Mouse (Mus musculus) limb, embryonic 12.5 days (tissue): Measurements from ENCODE around the gene Cdkal1. TPM values are rescaled to one million over a fixed set of nuclear protein-coding genes. Genes with fewer than 3 reads are reported as not detected.

ENCODE experiments used
- ATAC-seq: fragments of 200-750 bp; cut with Nextera tagmentation; 2 replicates; pipeline ENCODE4 v1.8.0; 2017; ENCODE audit warnings: low read depth, moderate TSS enrichment; ENCODE audit not compliant: insufficient number of reproducible peaks, insufficient read depth, low FRiP score, low TSS enrichment
- H3K27ac ChIP-seq: fragments of 300-500 bp; sonication (generic); 2 replicates; pipeline ENCODE4 v1.5.1; 2016; ENCODE audit warnings: mild to moderate bottlenecking, moderate library complexity
- H3K27me3 ChIP-seq: fragments of 300-500 bp; sonication (generic); 2 replicates; pipeline ENCODE4 v1.6.1; 2016; ENCODE audit warnings: mild to moderate bottlenecking, moderate library complexity
- H3K36me3 ChIP-seq: fragments of 300-500 bp; sonication (generic); 2 replicates; pipeline ENCODE4 v1.6.1; 2016; ENCODE audit warnings: mild to moderate bottlenecking, moderate library complexity
- H3K4me1 ChIP-seq: fragments of 300-500 bp; sonication (generic); replicated peaks from 2 replicates; pipeline ENCODE4 v1.6.1; 2016
- H3K4me2 ChIP-seq: fragments of 300-500 bp; sonication (generic); 2 replicates; pipeline ENCODE4 v1.6.1; 2016; ENCODE audit warnings: mild to moderate bottlenecking, moderate library complexity
- H3K4me3 ChIP-seq: fragments of 300-500 bp; sonication (generic); replicated peaks from 2 replicates; pipeline ENCODE4 v1.5.1; 2016; ENCODE audit warnings: mild to moderate bottlenecking
- H3K9ac ChIP-seq: fragments of 300-500 bp; sonication (generic); replicated peaks from 2 replicates; pipeline ENCODE4 v1.6.1; 2016; ENCODE audit warnings: mild to moderate bottlenecking, moderate library complexity
- H3K9me3 ChIP-seq: fragments of 300-500 bp; sonication (generic); 2 replicates; pipeline ENCODE4 v1.6.1; 2016; ENCODE audit warnings: mild to moderate bottlenecking, moderate library complexity
- WGBS: fragments of 180-500 bp; shearing (Covaris S2); methylation state at CpG from one replicate; pipeline ENCODE4 v1.1.7; 2016; 5-methylcytosine and 5-hydroxymethylcytosine counted together
- polyA plus RNA-seq: library from polyadenylated mRNA; unstranded; fragments of >200 nt; fragmentation: Nextera tagmentation; extraction: Ambion mirVana; gene quantifications from 2 replicates; pipeline ENCODE4 v1.2.1, GENCODE M21; 2016

The Cdkal1 gene
- polyA plus RNA-seq, 1 experiment from 2014 or later = 42.4 TPM

DNA sequence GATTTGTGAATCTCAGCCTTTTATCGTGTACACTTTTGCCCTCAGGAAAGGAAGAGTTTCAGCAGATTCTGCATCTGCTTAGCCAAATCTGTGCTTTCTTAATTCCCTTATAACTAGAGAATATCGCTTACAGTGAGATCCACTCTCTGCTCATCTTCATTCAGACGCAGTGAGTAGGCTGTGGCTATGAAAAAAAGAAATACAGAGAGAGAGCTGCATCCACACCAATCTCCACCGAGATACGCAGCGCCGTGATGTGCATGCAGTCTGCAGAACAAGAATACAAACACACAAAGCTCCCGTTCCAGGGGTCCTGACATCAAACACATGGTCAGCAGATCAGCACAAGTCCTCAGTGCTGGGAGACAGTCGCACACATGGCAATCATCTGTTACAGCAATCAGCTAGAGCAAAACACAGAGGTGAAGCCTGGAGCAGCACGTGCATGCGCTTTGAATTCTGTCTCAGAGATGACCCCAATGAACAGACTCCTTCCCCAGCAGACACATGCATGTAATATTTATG lies 199.6 kb downstream of the Cdkal1 start:
- ATAC-seq = no peak
- Histone ChIP-seq H3K9me3 (no peaks in the 10 kb centered on the region), H3K4me2 (no peak overlapping the region), H3K4me1 (0 out of 2 replicates have a peak, but pooled peaks cover 5% of the 10 kb centered on the region), H3K36me3 (no peaks in the 10 kb centered on the region), H3K4me3 (no peak overlapping the region), H3K27ac (no peak overlapping the region), H3K9ac (no peak overlapping the region), H3K27me3 (no peaks in the 10 kb centered on the region)
- 63% methylated on average over 11 of the region's 11 CpGs for WGBS

DNA sequence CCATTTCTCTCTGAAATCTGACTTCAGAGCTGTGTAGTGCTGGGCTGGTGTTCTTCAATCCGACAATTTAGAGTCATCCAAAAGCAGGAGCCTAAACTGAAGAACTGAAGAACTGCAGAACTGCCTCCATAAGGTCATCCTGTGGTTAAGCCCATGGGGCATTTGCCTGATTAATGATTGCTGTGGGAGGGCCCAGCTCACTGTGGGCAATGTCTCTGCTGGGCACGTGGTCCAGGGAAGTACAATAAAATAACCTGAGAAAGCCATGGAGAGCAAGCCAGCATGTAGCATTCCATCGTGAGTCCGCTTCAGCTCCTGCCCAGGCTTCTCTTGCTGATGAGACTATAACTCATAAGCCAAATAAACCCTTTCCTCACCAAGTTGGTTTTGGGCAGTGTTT lies 202.1 kb downstream of the Cdkal1 start:
- Histone ChIP-seq H3K9me3 (no peaks in the 10 kb centered on the region), H3K4me3 (no peak overlapping the region), H3K27me3 (no peaks in the 10 kb centered on the region), H3K27ac (no peak overlapping the region), H3K4me1 (0 out of 2 replicates have a peak, but pooled peaks cover 5% of the 10 kb centered on the region), H3K4me2 (no peak overlapping the region), H3K36me3 (no peaks in the 10 kb centered on the region), H3K9ac (no peak overlapping the region)
- 47% methylated on average over 4 of the region's 4 CpGs for WGBS
- ATAC-seq = no peak

DNA sequence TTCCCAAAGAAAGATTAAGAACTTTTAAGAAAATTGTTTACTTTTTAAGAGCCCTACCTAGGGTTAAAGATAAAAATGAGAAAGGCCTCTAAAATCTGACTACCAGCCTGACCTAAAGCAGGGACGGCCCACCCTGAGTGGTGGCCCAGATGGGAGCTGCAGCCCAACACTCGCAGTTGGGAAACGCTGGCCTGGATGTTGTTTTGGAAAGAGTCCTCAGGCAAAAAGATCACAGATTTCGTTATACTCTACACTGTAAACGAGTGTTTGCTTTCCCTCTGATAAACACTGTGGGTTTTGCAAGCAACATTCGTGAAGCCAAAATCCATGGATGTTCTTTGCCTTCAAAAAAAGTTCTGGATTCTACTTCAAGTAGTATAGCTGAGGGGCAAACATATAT lies 202.7 kb downstream of the Cdkal1 start:
- H3K27ac ChIP-seq = no peak overlapping the region
- 0 out of 2 replicates have a peak, but pooled peaks cover 5% of the 10 kb centered on the region for H3K4me1 ChIP-seq
- no peak for ATAC-seq
- H3K27me3 ChIP-seq = no peaks in the 10 kb centered on the region
- no peaks in the 10 kb centered on the region for H3K9me3 ChIP-seq
- H3K4me2 ChIP-seq = no peak overlapping the region
- 75% methylated on average over 6 of the region's 6 CpGs for WGBS
- no peaks in the 10 kb centered on the region for H3K36me3 ChIP-seq
- no peak overlapping the region for H3K4me3 ChIP-seq
- no peak overlapping the region for H3K9ac ChIP-seq

DNA sequence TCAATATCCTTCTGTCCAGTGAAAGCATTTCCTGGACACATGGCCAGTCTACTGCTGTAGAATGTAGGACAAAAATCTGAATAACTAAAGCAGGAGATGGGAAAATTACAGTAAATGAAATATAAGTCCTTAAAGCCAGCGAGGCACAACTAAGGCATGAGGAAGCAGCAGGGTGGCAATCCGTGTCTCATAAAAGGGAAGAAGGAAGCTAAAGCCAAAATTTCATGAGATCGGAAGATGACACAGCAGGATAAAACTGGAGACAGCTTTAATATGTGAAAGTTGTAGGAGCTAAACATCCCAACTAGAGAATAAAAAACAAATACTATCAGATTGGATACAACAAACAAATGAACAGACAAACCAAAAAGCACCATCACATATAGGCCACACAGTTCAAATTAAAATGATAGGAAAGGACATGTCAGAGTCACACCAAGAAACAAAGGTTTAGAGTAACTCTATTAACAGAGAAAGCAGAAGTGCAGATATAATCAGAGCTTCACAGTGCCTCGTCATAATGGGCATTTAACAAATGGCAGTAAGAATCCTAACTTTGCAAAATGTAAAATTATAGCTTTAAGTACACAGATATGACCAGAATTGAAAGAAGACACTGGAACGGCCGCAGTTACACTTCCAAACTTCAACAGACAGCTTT lies 204.8 kb downstream of the Cdkal1 start:
- H3K27ac ChIP-seq = no peak overlapping the region
- ATAC-seq = no peak
- H3K4me2 ChIP-seq = no peak overlapping the region
- H3K36me3 ChIP-seq = no peaks in the 10 kb centered on the region
- WGBS = 88% methylated on average over 6 of the region's 6 CpGs
- H3K9ac ChIP-seq = no peak overlapping the region
- H3K9me3 ChIP-seq = no peaks in the 10 kb centered on the region
- no peaks in the 10 kb centered on the region for H3K4me1 ChIP-seq
- H3K27me3 ChIP-seq = no peaks in the 10 kb centered on the region
- no peak overlapping the region for H3K4me3 ChIP-seq

DNA sequence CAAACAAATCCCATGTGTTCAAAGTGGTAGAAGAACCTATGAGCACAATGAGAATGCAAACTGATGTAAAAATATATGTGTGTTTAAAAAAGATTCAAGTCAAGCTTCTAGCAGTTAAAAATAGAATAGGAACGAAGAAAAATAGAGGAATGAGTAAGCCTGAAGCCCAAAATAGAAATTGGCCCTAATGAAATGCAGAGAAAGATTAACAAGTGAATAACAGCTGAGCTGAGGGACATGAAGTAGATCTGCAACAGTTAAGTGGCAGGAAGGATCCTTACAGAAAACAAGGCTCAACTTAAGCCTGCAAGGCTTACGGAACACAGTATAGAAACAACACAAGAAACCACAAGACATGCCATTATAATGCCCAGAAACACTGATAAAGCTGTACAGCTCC lies 205.9 kb downstream of the Cdkal1 start:
- H3K4me2 ChIP-seq = no peak overlapping the region
- H3K9ac ChIP-seq = no peak overlapping the region
- no peak overlapping the region for H3K4me3 ChIP-seq
- WGBS = 73% methylated on average over 2 of the region's 2 CpGs
- H3K4me1 ChIP-seq = no peaks in the 10 kb centered on the region
- H3K9me3 ChIP-seq = no peaks in the 10 kb centered on the region
- no peaks in the 10 kb centered on the region for H3K27me3 ChIP-seq
- no peak overlapping the region for H3K27ac ChIP-seq
- no peaks in the 10 kb centered on the region for H3K36me3 ChIP-seq
- ATAC-seq = no peak

DNA sequence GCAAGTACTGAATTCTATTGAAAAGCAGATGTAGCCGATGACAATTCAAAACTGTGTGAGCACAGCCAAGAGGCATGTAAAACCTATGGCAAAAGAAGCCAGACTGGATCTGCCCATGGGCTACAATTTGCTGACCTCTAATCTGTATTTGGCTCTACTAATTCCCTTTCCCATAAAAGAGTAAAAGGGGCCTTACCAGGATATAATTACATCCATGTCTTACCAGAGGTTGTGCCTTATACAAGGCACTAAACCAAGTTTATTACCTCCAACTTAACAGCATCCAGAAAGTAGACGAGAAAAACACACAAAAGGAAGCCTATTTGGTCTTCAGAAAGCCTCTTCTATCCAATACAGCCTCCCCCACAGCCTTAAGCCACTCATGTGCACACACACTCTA lies 213.2 kb downstream of the Cdkal1 start:
- H3K9ac ChIP-seq = no peak overlapping the region
- 20% methylated on average over 2 of the region's 2 CpGs for WGBS
- no peak overlapping the region for H3K4me3 ChIP-seq
- H3K27me3 ChIP-seq = no peaks in the 10 kb centered on the region
- peak; percentile 39; the same call in 1 of the 2 replicates for ATAC-seq
- no peaks in the 10 kb centered on the region for H3K9me3 ChIP-seq
- peak overlapping the region; percentile 64 for H3K27ac ChIP-seq
- H3K4me1 ChIP-seq = peaks cover 37% of the 10 kb centered on the region
- no peaks in the 10 kb centered on the region for H3K36me3 ChIP-seq
- 0 out of 2 replicates have a peak overlapping the region, but pooled peaks have one; percentile 7 for H3K4me2 ChIP-seq

DNA sequence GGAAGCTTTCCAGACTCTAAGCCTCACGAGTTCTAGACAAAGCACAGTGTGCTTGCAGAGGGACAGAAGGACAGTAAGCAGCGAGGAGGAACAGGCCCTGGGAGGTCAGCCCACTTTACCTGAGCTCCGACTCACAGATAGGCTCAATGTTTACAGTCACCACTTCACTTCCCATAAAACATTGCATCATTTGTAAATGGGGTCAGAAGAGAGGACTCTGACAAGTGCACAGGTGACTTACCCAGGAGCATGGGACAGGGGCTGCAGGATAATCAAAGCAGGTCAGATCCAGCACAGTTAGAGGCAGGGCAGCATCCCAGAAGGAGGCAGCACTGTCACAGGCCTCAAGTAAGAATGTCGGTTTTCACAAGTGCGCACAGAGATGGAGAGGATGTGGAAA lies 214.3 kb downstream of the Cdkal1 start:
- Histone ChIP-seq H3K9ac (no peak overlapping the region), H3K4me1 (peaks cover 37% of the 10 kb centered on the region), H3K4me3 (no peak overlapping the region), H3K27me3 (no peaks in the 10 kb centered on the region), H3K36me3 (no peaks in the 10 kb centered on the region), H3K27ac (peak overlapping the region; percentile 51; the same call in 1 of the 2 replicates), H3K9me3 (no peaks in the 10 kb centered on the region), H3K4me2 (no peak overlapping the region)
- ATAC-seq = no peak
- 68% methylated on average over 5 of the region's 5 CpGs for WGBS

DNA sequence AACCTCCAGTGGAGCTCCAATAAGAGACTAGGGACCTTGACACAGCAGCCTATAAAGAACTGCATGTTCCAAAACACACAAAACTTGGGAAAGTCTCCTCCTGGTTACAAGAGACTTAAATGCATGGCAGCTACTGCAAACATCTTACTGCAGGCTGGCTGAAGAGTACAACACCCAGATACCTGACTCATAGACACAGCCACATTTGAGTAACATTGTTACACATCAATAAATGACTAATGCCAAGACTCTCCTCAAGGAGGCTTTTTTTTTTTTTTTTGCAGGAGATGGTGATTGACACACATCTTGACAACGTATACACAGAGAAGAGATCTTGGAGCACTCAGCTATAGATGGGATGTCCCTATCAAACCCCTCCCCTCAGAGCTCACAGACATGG lies 215.3 kb downstream of the Cdkal1 start:
- peaks cover 37% of the 10 kb centered on the region for H3K4me1 ChIP-seq
- H3K27me3 ChIP-seq = no peaks in the 10 kb centered on the region
- H3K36me3 ChIP-seq = no peaks in the 10 kb centered on the region
- peak overlapping the region; percentile 7; the same call in 1 of the 2 replicates for H3K27ac ChIP-seq
- no peak overlapping the region for H3K4me3 ChIP-seq
- no peak for ATAC-seq
- H3K4me2 ChIP-seq = no peak overlapping the region
- WGBS = 95% methylated on average over 1 of the region's 1 CpGs
- no peaks in the 10 kb centered on the region for H3K9me3 ChIP-seq
- H3K9ac ChIP-seq = no peak overlapping the region

DNA sequence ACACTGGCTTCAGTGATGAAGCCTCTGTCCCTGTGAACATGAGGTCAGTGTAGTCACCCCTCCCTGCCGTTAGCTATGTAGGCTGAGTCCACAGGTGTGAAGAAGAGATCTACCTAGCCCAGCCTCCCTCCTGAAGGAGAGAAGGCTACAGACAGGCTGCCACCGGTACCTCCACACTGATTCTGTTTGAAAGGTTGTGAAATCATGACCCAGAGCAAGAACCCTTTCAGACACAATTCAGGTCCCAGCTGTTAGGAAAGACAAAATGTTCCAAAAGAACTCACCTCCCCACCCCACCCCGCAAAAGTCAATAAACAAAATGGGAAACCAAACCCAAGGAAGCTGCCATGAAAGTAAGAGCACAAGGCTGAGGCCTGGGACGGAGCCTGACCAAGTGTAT lies 217.2 kb downstream of the Cdkal1 start:
- Histone ChIP-seq H3K4me2 (no peak overlapping the region), H3K9ac (no peak overlapping the region), H3K4me1 (peaks cover 37% of the 10 kb centered on the region), H3K4me3 (no peak overlapping the region), H3K36me3 (no peaks in the 10 kb centered on the region), H3K27me3 (no peaks in the 10 kb centered on the region), H3K27ac (no peak overlapping the region), H3K9me3 (no peaks in the 10 kb centered on the region)
- no peak for ATAC-seq
- WGBS = 83% methylated on average over 4 of the region's 4 CpGs

DNA sequence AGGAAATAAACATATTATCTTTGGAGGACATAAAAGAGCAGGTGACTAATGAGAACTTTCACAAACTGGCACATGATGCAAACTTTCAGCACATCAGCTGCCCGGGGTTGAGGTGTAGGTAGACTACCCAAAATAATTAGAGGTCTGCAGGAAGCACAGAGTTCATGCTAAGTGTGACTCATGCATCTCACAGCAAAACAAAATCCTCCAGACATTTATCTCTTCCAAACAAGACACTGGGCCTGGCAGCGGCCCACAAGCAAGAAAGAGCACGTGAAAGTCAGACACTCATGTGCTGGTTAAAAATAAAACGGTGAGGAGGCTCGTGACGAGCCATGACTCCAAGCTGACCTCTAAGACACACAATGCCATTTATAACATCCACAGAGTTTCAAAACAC lies 217.7 kb downstream of the Cdkal1 start:
- H3K4me3 ChIP-seq = no peak overlapping the region
- no peak for ATAC-seq
- WGBS = 86% methylated on average over 6 of the region's 6 CpGs

DNA sequence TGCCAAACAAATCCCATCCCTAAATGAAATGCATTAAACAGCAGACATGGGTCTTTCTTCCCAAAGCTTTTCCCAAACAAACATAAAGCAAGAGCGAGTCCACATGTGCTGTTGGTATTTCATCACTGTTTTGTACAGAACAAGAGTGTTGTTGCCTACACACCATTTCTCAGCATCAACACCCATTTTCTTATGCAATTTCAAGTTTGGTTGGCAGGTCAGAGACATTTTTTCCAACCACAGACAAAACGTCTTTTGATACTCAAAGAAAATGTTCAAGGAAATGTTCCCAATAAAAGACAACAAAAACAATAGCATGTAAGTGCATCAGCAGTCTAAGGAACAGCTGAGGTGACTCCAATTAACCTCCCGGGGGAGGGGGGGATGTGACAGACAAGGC lies 219.9 kb downstream of the Cdkal1 start:
- no peaks in the 10 kb centered on the region for H3K9me3 ChIP-seq
- 83% methylated on average over 3 of the region's 3 CpGs for WGBS

More for the DNA sequence above, 217.7 kb downstream of the Cdkal1 start:
- Histone ChIP-seq H3K9ac (no peak overlapping the region), H3K36me3 (no peaks in the 10 kb centered on the region), H3K4me1 (peaks cover 32% of the 10 kb centered on the region), H3K27ac (no peak overlapping the region), H3K9me3 (no peaks in the 10 kb centered on the region), H3K4me2 (no peak overlapping the region), H3K27me3 (no peaks in the 10 kb centered on the region)

DNA sequence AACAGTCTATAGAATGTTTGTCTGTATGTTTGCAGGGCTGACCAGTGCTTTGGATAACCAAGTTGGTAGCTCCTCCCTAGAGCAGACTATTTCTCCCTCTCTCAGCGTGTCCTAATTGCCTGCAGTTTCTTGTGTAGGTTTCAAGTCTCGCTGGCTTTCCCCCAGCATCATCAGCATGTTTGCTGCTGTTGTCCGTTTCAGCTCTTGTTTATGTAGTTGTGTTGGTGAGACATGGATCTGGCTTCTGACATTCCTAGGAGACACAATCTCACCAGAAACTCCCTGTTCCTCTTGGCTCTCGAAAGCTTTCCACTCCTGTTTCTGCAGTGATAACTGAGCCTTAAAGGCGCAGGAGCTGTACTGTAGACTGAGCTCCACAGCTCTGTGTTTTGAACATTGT lies 224.1 kb downstream of the Cdkal1 start:
- Histone ChIP-seq H3K4me3 (no peak overlapping the region), H3K4me1 (peaks cover 27% of the 10 kb centered on the region; the same call in 1 of the 2 replicates), H3K27me3 (no peaks in the 10 kb centered on the region), H3K9me3 (no peaks in the 10 kb centered on the region), H3K27ac (no peak overlapping the region), H3K4me2 (no peak overlapping the region), H3K9ac (no peak overlapping the region), H3K36me3 (no peaks in the 10 kb centered on the region)
- WGBS = 63% methylated on average over 5 of the region's 5 CpGs
- no peak for ATAC-seq

More for the DNA sequence above, 219.9 kb downstream of the Cdkal1 start:
- no peak for ATAC-seq
- Histone ChIP-seq H3K4me1 (peaks cover 20% of the 10 kb centered on the region), H3K9ac (no peak overlapping the region), H3K27ac (no peak overlapping the region), H3K36me3 (no peaks in the 10 kb centered on the region), H3K4me3 (no peak overlapping the region), H3K27me3 (no peaks in the 10 kb centered on the region), H3K4me2 (no peak overlapping the region)
